Mouse (Mus musculus) layer of hippocampus, postnatal 36 days (tissue): Measurements from ENCODE around the gene Tcstv3. TPM values are rescaled to one million over a fixed set of nuclear protein-coding genes. Genes with fewer than 3 reads are reported as not detected.
"Not testable (repeated sequence)": the region's sequence is repeated elsewhere in the genome, so short reads cannot be mapped to it uniquely, and the experiment has no call there.

ENCODE experiments used
- DNase-seq, 2 experiments: peaks; one replicate each; pipeline ENCODE4 v3.0.0; 2022
- total RNA-seq, 2 experiments: library from RNA; stranded (reverse); gene quantifications; 2 replicates each; pipeline ENCODE4 v1.2.3; 2021

The Tcstv3 gene
- total RNA-seq = not detected

GRCm38 (mm10) chr13:120316578-120316977 lies at the start of gene Tcstv3:
Tcstv3 (plus strand) TSS chr13:120316878.
- DNase-seq = not testable (repeated sequence)

GRCm38 (mm10) chr13:120277837-120278236 lies 38.8 kb upstream of the Tcstv3 start:
- DNase-seq = not testable (repeated sequence)

- DNase-seq = no peak
These were observed 37.9 kb upstream of the Tcstv3 start for GRCm38 (mm10) chr13:120278784-120279183.

GRCm38 (mm10) chr13:120299324-120299894 lies 17.3 kb upstream of the Tcstv3 start:
- no peak for DNase-seq

- DNase-seq = no peak
These were observed 16.7 kb upstream of the Tcstv3 start, which contains the start of gene BC147527 for GRCm38 (mm10) chr13:120299991-120300442. BC147527 (plus strand) TSS chr13:120300392.

- DNase-seq = no peak
These were observed 15.8 kb upstream of the Tcstv3 start for GRCm38 (mm10) chr13:120300853-120301252.

GRCm38 (mm10) chr13:120310749-120311148 lies 5.9 kb upstream of the Tcstv3 start:
- no peak for DNase-seq

GRCm38 (mm10) chr13:120313584-120313983 lies 3.1 kb upstream of the Tcstv3 start:
- no peak for DNase-seq

GRCm38 (mm10) chr13:120320183-120320582 lies 3.5 kb downstream of the Tcstv3 start:
- no peak for DNase-seq

- no peak for DNase-seq
These were observed 4.0 kb downstream of the Tcstv3 start for GRCm38 (mm10) chr13:120320721-120321120.

Other genes starting within 250 kb of the Tcstv3 start
- not detected for gene Gm20767, start 176.6 kb upstream of the Tcstv3 start, total RNA-seq
- gene Gm21818, start 144.4 kb upstream of the Tcstv3 start, total RNA-seq = not detected
- not detected for gene Gm21762, start 100.9 kb upstream of the Tcstv3 start, total RNA-seq
- gene Gm21731, start 77.8 kb upstream of the Tcstv3 start, total RNA-seq = not detected
- not detected for gene AF067061, start 53.8 kb upstream of the Tcstv3 start, total RNA-seq
- not detected for gene BC147527, start 16.5 kb upstream of the Tcstv3 start, total RNA-seq